Mouse (Mus musculus) adrenal gland, adult 2 months (tissue): ENCODE results near the gene C3ar1. TPM values are rescaled to one million over a fixed set of nuclear protein-coding genes. Genes with fewer than 3 reads are reported as not detected.

Source experiments
- DNase-seq: peaks from one replicate; pipeline ENCODE4 v3.0.0; 2021
- polyA plus RNA-seq: library from polyadenylated mRNA; depleted of rRNA; stranded (reverse); fragments of >200 nt; gene quantifications from 2 replicates; pipeline ENCODE4 v1.2.3, GENCODE M21; 2012
- total RNA-seq, 2 experiments: library from RNA; stranded (reverse); gene quantifications; 2 replicates each; pipeline ENCODE4 v1.2.3; 2021

The C3ar1 gene
- total and polyA plus RNA-seq, 3 experiments, result 2.6 to 6.7 (median 3.0) TPM

DNA sequence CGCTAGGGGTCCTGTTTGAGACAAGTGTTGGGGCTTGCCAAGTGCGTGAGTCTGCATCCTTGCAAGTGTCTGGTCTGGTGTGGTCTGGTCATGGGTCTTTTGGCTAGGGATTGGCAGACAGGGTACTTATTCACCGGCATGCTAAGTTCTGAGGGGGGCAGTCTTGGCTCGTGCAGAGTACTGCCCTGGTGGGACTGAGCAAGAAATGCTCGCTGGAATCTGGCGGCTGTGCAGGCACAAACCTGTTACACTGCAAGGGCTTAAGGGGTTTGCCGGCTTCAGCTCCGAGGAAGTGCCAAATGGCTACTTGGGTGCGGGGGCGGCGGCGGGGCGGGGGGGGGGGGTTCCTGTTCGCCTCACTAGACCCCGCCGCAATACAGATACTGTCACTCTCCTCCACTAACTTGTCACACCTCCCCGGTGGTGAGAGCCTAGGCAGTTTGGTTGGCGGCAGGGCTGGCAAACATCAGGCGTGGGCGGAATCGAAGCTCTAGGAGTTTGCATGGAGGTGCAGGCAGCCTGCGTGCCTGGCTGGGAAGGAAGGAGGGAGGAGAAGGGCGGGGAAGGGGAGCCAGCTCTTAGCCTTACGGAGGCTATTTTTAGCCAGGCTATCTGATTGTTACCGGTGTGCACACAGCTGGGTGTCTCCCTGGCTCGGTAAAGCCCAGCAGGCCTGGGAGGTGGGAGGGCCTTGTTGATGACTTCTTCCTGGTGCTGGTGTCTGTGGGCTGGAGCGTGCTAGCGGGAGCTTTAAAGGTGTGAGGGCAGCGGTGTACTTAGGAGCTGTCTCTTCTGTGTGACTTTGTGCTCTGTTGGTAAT, 29.8 kb downstream of the C3ar1 start:
- peak; percentile 79 for DNase-seq

- no peak for DNase-seq
Measured at GRCm38 (mm10) chr6:122825166-122825565, 30.8 kb downstream of the C3ar1 start.

GRCm38 (mm10) chr6:122824086-122824485, 31.9 kb downstream of the C3ar1 start:
- no peak for DNase-seq

GRCm38 (mm10) chr6:122821822-122822221, 34.1 kb downstream of the C3ar1 start:
- no peak for DNase-seq

DNA sequence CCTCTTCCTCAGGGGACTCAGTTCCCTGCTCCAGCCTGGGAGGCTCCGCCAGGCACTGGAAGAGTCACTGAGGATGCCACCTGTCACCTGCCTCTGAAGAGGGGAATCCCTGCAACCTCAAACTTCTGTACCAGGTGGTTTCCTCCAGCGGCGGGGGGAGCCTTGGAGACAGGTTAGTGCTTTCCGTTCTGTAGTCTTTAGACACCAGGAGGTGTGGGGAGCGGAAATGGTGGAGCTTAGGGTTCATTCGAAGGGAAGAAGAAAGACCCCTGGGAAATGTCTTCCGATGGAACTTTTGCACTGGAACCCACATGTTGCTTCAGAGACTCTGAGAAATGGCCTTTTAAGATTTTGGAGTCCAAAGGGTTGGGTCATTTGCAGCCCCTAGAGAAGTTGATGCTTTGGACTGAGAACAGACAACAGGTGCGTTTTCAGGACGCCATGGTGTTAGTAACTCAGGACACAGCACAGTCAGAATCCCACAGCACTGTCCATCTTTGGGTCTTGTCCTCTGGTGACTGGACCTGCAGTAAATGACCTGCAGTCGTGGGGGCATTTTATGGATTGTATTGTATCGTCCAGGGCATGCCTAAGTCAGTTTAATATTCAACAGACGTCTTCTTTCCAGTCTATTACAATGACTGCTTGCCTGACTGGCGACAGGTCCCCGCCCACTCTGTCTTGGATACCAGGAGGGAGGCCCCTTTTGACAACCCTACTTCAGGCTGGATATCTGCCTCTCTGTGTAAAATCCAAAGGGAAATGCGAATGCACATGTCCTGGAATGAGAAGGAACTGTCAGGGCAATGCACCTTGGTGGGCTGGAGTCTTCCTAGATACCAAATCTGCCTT, 34.9 kb downstream of the C3ar1 start:
- DNase-seq, result no peak

DNA sequence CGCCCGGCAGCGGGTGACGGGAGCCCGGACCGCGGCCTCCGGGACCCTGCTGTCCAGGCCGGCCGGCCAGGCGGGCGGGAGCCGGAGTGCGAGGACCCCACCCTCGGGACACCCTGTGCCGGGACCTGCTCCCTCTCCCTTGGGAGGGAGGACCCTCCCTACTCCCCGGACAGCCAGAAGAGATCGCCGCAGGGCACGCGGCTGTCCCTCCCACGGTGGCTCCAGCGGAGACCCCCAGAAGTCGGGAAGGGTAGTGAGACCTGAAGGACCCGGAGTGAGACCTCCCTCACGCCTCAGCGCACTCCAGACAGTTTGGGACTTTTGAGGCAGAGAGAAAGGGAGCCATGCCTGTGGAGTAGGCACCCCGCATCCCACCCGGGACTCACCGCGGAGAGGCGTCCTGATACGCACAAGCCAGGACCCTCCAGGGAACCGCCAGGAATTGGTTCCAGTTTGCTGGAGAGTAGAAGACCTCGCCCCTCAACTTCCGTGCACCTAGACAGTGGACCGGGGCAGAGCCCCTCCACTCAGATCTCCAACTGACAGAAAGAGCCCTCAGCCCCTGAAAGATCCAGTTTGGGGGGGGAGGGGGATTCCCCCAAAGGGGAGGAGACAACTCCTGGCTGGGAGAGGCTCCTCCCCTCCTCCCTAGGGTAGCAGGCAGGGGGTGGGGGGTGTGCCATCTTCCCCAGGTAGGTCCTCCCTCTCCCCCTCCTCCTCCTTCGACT, 35.7 kb downstream of the C3ar1 start:
- DNase-seq, result peak; percentile 57

DNA sequence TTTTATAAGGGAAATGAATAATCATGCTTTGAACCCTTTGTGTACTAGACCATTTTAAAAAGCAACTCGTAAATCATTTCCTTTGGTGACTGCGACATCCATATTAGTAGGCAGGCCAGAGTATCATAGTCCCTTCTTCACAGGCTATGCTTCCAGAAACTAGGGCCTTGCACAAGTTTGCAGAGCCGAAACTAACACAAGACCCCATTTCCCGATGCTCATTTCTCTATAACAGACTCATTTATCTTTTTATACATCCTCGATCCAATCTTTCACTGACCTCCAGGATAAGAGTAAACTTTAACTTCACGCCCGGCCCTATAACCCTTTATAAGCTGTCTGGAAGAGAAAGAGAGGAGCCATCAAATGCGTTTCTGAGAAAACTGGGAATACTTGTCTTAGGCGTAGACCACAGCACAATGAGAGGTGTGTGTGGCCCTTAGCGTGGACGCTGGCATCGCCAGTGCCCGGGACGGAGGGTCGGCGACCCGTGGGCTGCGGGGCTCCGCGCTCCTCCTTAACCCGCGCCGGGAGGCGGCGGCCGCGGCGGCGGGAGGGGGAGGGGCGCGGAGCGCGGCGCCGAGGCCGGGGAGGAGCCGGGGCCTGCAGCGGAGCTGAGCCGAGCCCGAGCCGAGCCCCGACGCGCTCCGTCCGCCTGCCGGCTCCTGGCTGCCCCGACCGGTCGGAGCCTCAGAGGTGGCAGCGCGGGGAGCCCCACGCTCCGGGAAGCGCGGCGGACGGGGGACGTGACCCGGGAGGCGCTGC, 36.5 kb downstream of the C3ar1 start, which contains the start of gene Foxj2:
Foxj2 (plus strand) TSS at position 609 of the 765 bp plus-strand sequence.
- peak; percentile 91 for DNase-seq

- DNase-seq, result no peak
Measured at GRCm38 (mm10) chr6:122813640-122814039, 42.3 kb downstream of the C3ar1 start.

GRCm38 (mm10) chr6:122812716-122813115, 43.2 kb downstream of the C3ar1 start:
- DNase-seq, result no peak

DNA sequence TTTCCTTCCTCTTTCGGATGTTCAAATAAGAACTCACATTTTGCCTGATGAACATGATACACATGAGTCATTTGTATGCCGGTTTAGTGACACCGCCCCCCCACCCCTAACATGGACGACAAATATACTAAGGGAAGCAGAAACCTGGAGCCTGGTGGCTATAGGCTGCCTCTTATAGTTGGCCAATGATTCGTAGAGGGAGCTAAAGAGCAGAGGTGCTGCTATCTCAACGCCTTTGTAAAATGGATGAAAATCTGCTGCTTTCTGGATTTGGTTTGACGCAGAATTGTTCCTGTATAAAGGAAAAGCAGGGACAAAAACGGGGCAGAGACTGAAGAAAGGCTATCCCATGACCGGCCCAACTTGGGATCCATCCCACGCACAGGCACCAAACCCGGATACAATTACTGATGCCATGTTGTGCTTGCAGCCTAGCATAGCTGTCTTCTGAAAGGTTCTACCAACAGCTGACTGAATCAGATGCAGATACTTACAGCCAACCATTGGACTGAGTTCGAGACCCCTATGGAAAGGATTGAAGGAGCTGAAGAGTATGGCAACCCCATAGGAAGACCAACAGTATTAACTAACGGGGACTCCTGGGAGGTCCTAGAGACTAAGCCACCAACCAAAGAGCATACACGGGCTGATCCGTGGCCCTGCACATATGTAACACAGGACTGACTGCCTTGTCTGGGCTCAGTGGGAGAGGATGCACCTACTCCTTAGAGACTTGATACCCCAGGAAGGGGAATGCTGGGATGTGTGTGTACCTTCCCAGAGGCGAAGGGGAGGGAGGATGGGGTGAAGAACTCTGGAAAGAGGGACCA, 44.0 kb downstream of the C3ar1 start:
- DNase-seq, result peak; percentile 43

DNA sequence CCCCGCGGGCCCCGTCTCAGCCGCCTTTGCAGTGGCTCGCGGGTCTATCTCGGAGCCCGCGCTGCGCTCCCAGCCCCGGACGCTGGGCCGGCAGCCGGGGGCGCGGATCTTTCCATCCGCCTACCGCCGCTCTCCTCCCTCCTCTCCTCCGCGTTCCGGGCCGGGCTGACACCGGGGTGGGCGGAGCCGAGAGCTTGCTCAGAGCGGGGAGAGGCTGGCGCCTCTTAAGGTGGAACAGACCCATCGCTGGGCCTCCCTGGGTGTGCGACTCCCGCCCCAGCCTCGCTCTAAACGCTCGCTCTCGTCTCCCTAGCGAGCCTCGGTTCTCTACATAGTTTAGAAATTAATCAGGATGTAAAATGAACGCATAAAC, 44.7 kb downstream of the C3ar1 start:
- DNase-seq, result peak; percentile 97

GRCm38 (mm10) chr6:122810615-122811279, 45.2 kb downstream of the C3ar1 start:
- peak; percentile 99 for DNase-seq

DNA sequence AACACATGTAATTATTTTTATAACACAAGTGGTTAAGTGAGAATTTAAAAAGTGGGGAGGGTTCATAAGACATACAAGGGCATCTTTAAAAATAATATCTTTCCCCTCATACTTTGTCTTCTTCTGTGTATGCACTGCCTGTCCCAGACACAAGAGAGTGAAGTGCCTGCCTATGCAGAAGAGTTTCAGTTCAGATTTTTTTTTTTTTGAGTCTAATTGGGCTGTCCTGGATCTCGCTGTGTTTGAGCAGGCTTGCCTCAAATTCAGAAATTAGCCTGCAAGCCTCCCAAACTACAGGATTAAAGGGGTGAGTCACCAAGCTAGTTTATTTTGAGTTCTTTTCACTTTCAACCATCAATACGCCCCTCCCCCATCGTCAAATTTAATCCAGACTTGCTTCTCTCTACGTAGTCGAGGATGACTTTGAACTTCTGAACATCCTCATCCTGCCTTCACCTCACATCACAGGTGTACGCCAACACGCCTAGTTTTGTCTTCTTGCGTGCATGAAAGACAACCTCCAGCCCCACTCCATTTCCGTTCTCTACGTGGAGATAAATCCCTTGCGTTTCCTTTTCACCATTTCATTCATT, 45.8 kb downstream of the C3ar1 start:
- no peak for DNase-seq

DNA sequence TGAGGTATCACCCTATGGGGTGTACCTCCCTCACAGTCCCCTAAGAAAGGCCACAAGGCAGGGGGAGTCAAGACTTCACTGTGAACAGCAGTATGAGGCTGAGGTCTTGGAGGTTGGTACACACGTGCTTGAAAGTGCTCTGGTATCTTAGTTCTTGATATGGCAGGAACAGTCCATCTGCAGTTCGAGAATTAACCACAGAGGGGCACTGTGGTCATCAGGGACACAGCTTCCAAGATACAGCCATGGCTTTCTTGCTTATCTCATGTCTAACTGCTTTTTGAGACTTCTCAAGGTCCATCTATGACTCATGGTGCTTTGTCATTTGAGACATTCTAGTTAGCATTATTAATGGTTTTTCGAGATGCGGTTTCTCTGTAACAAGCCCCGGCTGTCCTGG, 51.5 kb downstream of the C3ar1 start:
- DNase-seq, result peak; percentile 83

- peak; percentile 51 for DNase-seq
Measured at GRCm38 (mm10) chr6:122801801-122802514, 54.0 kb downstream of the C3ar1 start.

- DNase-seq, result peak; percentile 68
Measured at GRCm38 (mm10) chr6:122801301-122801800, 54.6 kb downstream of the C3ar1 start, which contains the start of gene Slc2a3. Gene Slc2a3 (minus strand): TSS chr6:122801640.

DNA sequence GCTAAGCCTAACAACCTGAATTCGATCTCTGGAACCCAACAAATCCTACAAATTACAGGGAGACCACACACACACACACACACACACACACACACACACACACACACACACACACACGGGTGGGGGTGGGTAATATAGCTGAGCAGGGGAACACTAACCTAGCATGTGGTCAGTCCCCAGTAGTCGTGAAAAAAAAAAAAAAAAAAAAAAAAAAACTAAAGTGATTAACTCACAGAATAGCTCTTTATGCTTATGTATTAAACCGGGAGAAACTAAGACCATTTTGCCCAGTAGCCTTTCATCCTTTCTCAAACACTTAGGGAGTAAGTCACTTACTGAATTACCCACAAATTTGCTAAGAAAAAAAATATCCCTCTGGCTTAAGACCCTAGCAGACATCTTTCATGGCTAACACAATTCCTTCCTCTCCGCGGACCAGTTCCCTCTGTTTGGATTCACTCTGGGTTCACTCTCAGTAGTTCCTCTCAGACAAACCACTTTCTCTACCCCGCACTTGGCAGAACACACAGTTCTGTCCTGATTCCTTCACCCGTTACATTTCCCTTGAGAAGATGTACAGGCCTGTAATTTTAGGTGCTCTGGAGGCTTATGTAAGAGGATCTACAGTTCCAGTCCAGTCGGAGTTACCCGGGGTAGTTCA, 55.2 kb downstream of the C3ar1 start:
- DNase-seq, result no peak
